Mouse (Mus musculus): ENCODE measurements at regions not wholly inside any gene's neighbourhood (a gene's known extent, or its start where the extent isn't known, plus 50 kb on each side); places are given as distances from the start of the nearest gene placed in this dataset.

DNA sequence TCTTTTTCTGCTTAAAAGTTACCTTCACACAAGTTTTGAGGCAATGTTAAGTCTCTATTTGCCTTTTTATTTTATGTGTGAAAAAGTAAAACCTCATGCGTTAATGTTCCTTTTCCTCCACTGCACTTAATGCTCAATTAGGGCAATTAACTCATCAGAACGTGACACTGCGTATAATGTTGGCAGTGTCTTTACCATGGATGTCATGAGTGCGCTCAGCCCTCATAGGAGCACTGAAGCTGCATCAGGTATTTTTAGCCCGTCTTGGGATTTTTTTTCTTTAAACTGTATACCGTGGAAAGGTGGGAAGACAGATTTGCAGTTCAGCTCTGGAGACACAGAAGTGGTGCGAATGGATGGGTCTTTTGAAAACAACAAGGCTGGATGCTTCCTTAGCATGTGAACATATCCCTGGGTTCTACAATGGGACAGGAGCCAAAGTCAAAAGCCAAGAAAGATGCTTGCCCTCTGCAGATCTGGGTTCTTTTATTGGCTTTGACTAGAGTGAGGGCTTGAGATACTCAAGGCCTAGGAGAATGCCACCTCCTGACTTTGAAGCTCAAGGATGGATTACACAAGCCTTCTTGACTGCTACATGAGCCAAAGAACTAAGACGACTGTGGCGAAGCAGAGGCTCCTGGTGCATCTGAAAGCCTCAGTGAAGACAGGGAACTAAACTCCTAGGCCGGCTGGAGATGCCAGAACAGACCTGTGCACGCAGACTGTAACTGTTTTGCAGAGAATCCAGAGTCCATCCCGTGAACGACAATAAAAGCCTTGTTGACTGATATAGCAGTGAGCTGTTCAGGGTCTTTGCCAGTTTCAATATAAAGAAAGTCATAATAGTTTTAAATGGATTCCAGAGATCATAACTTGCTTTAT, 262.9 kb upstream of the Emcn start:
- Histone ChIP-seq H3K4me3 (ENCODE audit: low read depth, low read length) (no peak overlapping the region), H3K27me3 (ENCODE audit: control insufficient read depth, insufficient read depth, low read length) (no peaks in the 10 kb centered on the region), H3K4me2 (replicated peaks; ENCODE audit: low read depth, low read length) (no peak overlapping the region), H3K27ac (ENCODE audit: low read depth, low read length) (no peak overlapping the region), H3K9ac (ENCODE audit: low read depth, low read length) (no peak overlapping the region), H3K36me3 (ENCODE audit: control insufficient read depth, insufficient read depth, low read length) (no peaks in the 10 kb centered on the region), H3K9me3 (ENCODE audit: control insufficient read depth, low read length) (no peaks in the 10 kb centered on the region), H3K4me1 (replicated peaks; ENCODE audit: control insufficient read depth, insufficient read depth, low read length) (no peaks in the 10 kb centered on the region)
- no peak for ATAC-seq (ENCODE audit: low FRiP score)
- 90% methylated on average over 13 of the region's 13 CpGs for WGBS
- DNase-seq (ENCODE audit: low spot score), result no peak

DNA sequence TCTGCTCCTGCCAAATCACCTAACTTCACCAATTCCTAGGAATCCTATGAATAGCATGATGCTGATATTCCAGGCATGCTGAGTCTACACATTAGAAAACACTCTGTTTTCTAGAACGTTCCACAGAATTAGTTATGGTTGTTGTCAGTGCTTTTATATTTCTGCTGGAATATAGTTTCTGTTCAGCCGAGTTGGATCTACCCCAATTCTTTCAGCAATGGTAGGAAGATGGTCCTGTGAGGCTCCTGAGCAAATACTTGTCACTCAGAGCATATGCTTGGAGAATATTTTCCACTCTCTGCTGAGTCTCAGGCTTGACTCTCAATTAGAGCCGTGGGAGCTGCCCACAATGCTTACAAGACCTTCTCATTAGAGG, 262.3 kb upstream of the Emcn start:
- Histone ChIP-seq H3K4me2 (replicated peaks; ENCODE audit: low read depth, low read length) (no peak overlapping the region), H3K4me1 (replicated peaks; ENCODE audit: control insufficient read depth, insufficient read depth, low read length) (no peaks in the 10 kb centered on the region), H3K9ac (ENCODE audit: low read depth, low read length) (no peak overlapping the region), H3K27me3 (ENCODE audit: control insufficient read depth, insufficient read depth, low read length) (no peaks in the 10 kb centered on the region), H3K4me3 (ENCODE audit: low read depth, low read length) (no peak overlapping the region), H3K36me3 (ENCODE audit: control insufficient read depth, insufficient read depth, low read length) (no peaks in the 10 kb centered on the region), H3K9me3 (ENCODE audit: control insufficient read depth, low read length) (no peaks in the 10 kb centered on the region), H3K27ac (ENCODE audit: low read depth, low read length) (no peak overlapping the region)
- no peak for ATAC-seq (ENCODE audit: low FRiP score)
- WGBS, result 88% methylated on average over 3 of the region's 3 CpGs
- DNase-seq (ENCODE audit: low spot score), result no peak

DNA sequence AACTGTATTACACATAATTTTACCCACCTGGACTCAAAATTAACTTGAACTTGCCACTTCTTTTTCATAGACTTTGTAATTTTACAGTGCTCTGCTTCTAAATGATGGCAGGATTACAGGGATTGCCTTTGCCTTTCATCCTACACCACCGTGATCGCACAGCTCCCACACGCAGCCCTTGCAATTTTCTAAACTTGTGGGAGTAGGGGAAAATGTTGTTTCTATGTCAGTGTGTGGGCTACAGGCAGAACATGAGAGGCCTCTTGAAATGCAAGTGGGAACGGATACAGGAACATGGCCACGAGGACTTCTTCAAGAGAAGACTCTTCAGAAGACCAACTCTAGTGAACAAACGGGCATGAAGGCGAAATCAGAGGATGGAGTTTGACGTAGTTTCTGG, 254.0 kb upstream of the Emcn start:
- WGBS, result 92% methylated on average over 8 of the region's 8 CpGs
- Histone ChIP-seq H3K4me2 (replicated peaks; ENCODE audit: low read depth, low read length) (no peak overlapping the region), H3K27me3 (ENCODE audit: control insufficient read depth, insufficient read depth, low read length) (no peaks in the 10 kb centered on the region), H3K36me3 (ENCODE audit: control insufficient read depth, insufficient read depth, low read length) (no peaks in the 10 kb centered on the region), H3K9me3 (ENCODE audit: control insufficient read depth, low read length) (no peaks in the 10 kb centered on the region), H3K27ac (ENCODE audit: low read depth, low read length) (no peak overlapping the region), H3K9ac (ENCODE audit: low read depth, low read length) (no peak overlapping the region), H3K4me1 (replicated peaks; ENCODE audit: control insufficient read depth, insufficient read depth, low read length) (no peaks in the 10 kb centered on the region), H3K4me3 (ENCODE audit: low read depth, low read length) (no peak overlapping the region)
- ATAC-seq (ENCODE audit: low FRiP score) (no peak), DNase-seq (ENCODE audit: low spot score) (no peak)

DNA sequence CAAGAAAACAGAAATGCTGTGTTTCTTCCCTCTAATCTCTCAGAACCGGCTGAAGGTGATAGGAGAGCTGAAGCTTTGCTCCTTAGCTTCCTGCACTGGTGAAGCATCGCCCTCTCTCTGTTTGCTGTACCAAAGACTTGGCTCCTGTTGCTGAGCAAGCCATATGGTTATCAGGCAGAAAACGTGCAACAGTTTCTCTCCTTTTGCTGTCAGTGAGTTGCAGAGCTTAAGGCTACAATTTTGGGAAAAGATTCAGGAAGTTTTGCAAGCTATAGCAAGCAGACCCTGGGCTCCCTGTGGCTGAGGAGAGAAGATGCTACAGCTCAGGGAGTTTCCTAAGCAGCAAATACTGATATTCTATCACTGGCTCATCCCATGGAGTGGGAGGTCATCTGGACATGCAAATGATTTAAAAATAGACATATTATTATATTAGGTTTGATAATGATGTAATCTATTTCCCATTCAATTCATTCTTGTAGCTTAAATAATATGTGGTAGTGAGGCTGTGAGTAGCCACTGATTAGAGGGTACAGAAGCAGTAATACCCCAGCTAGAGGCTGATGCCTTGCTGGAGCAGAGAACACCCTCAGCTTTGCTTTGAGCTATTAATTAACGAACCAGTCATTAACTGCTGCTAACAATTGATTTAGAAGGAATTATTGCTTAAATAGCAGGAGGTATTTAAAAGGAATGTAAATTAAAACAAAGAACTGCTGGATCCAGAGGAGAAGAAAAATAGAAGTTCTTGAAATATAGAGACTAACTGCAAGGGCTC, 240.1 kb upstream of the Emcn start:
- DNase-seq (ENCODE audit: low spot score), result no peak
- no peak overlapping the region for H3K4me3 ChIP-seq (ENCODE audit: low read depth, low read length)
- no peak for ATAC-seq (ENCODE audit: low FRiP score)

DNA sequence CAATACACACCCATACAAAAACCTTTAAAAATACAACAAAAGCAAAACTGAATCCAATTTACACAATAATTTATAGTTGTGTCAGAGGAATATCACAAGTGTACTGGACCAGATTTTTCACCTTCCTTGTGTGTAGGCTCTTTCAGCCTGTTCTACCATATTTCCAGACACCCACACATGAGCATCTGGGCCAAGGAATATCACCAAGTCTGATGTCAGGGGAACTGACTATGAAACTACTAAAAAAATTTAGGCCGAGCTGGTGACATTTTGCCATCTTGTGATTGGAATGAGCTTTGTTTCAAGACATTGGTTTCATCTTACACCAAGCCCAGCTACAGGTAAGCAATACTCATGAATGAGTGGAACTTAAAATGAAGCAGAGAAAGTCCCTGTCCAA, 234.9 kb upstream of the Emcn start:
- Histone ChIP-seq H3K9me3 (ENCODE audit: control insufficient read depth, low read length) (no peaks in the 10 kb centered on the region), H3K4me1 (replicated peaks; ENCODE audit: control insufficient read depth, insufficient read depth, low read length) (no peaks in the 10 kb centered on the region), H3K27ac (ENCODE audit: low read depth, low read length) (no peak overlapping the region), H3K4me2 (replicated peaks; ENCODE audit: low read depth, low read length) (no peak overlapping the region), H3K27me3 (ENCODE audit: control insufficient read depth, insufficient read depth, low read length) (no peaks in the 10 kb centered on the region), H3K9ac (ENCODE audit: low read depth, low read length) (no peak overlapping the region), H3K36me3 (ENCODE audit: control insufficient read depth, insufficient read depth, low read length) (no peaks in the 10 kb centered on the region), H3K4me3 (ENCODE audit: low read depth, low read length) (no peak overlapping the region)
- DNase-seq (ENCODE audit: low spot score), result no peak
- ATAC-seq (ENCODE audit: low FRiP score), result no peak
- WGBS, result 88% methylated on average over 1 of the region's 1 CpGs

More for the DNA sequence above, 240.1 kb upstream of the Emcn start:
- no peak overlapping the region for H3K9ac ChIP-seq (ENCODE audit: low read depth, low read length)
- H3K4me2 ChIP-seq (replicated peaks; ENCODE audit: low read depth, low read length), result no peak overlapping the region
- H3K36me3 ChIP-seq (ENCODE audit: control insufficient read depth, insufficient read depth, low read length), result no peaks in the 10 kb centered on the region
- H3K27me3 ChIP-seq (ENCODE audit: control insufficient read depth, insufficient read depth, low read length), result no peaks in the 10 kb centered on the region
- H3K4me1 ChIP-seq (replicated peaks; ENCODE audit: control insufficient read depth, insufficient read depth, low read length), result no peaks in the 10 kb centered on the region
- no peak overlapping the region for H3K27ac ChIP-seq (ENCODE audit: low read depth, low read length)
- 68% methylated on average over 4 of the region's 4 CpGs for WGBS
- H3K9me3 ChIP-seq (ENCODE audit: control insufficient read depth, low read length), result no peaks in the 10 kb centered on the region

DNA sequence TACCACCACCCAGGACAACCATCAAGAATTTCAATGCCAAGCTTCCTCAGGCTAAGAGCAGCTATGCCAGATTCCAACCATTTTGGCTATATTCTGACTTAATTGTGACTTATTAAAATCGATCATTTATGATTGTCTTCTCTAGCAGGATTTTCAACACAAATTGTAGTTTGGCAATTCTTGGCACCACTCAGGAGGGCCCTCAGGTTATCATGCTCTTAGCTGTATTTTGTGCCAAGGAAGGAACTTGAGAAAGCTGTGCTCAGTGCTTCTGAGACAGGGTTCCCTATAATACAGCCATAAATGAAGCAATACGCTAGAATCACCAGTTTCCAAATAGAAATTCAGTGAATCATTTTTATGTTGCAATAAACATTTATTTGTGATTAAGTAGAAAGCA, 232.7 kb upstream of the Emcn start:
- ATAC-seq (ENCODE audit: low FRiP score), result no peak
- H3K27ac ChIP-seq (ENCODE audit: low read depth, low read length), result no peak overlapping the region
- H3K4me2 ChIP-seq (replicated peaks; ENCODE audit: low read depth, low read length), result no peak overlapping the region
- DNase-seq (ENCODE audit: low spot score), result no peak
- no peaks in the 10 kb centered on the region for H3K4me1 ChIP-seq (replicated peaks; ENCODE audit: control insufficient read depth, insufficient read depth, low read length)
- H3K9ac ChIP-seq (ENCODE audit: low read depth, low read length), result no peak overlapping the region
- no peaks in the 10 kb centered on the region for H3K9me3 ChIP-seq (ENCODE audit: control insufficient read depth, low read length)
- no peaks in the 10 kb centered on the region for H3K36me3 ChIP-seq (ENCODE audit: control insufficient read depth, insufficient read depth, low read length)
- no peak overlapping the region for H3K4me3 ChIP-seq (ENCODE audit: low read depth, low read length)
- 93% methylated on average over 2 of the region's 2 CpGs for WGBS
- no peaks in the 10 kb centered on the region for H3K27me3 ChIP-seq (ENCODE audit: control insufficient read depth, insufficient read depth, low read length)

DNA sequence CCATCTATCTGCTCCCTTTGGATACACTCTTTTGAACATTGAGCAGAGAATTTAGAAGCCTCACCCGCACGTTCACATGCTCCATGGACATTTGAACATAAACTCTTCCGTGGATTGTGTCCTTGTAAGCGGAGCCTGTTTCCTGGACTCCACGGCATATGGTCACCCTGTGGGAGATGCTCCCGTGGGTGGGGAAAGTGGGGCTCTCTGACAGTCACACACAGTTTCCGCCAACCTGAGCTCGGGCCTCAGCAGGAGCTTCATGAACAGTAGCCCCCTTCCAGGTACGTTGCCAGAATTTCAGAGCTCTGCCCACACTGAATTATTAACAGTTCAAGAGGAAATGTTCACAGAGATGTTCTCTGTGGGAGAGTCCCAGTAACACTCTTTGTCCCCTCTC, 231.1 kb upstream of the Emcn start:
- Histone ChIP-seq H3K9me3 (ENCODE audit: control insufficient read depth, low read length) (no peaks in the 10 kb centered on the region), H3K27ac (ENCODE audit: low read depth, low read length) (no peak overlapping the region), H3K4me3 (ENCODE audit: low read depth, low read length) (no peak overlapping the region), H3K4me1 (replicated peaks; ENCODE audit: control insufficient read depth, insufficient read depth, low read length) (no peaks in the 10 kb centered on the region), H3K36me3 (ENCODE audit: control insufficient read depth, insufficient read depth, low read length) (no peaks in the 10 kb centered on the region), H3K9ac (ENCODE audit: low read depth, low read length) (no peak overlapping the region), H3K4me2 (replicated peaks; ENCODE audit: low read depth, low read length) (no peak overlapping the region), H3K27me3 (ENCODE audit: control insufficient read depth, insufficient read depth, low read length) (no peaks in the 10 kb centered on the region)
- DNase-seq (ENCODE audit: low spot score), result no peak
- ATAC-seq (ENCODE audit: low FRiP score), result no peak
- WGBS, result 89% methylated on average over 9 of the region's 9 CpGs

DNA sequence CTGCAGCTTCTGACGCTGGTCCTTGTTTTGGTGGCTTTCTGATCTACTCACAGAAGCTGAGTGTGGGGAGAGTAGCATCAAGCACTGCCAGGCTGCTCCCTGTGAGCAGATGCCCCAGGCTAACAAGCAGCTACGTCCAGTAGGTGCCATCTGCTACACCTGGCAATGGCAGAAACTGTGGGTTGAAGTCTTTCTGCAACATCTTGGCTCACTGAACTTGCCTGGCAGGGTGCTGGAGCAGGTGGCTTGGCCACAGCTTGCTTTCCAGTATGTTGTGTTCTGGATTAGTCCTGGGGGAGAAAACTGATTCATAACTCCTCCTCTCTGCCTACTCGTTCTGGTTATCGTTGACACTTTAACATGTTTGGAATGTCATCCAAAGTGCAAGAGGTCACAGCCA, 230.4 kb upstream of the Emcn start:
- whole genome bisulfite sequencing, result 79% methylated on average over 4 of the region's 4 CpGs
- Histone ChIP-seq H3K4me3 (ENCODE audit: low read depth, low read length) (no peak overlapping the region), H3K36me3 (ENCODE audit: control insufficient read depth, insufficient read depth, low read length) (no peaks in the 10 kb centered on the region), H3K9ac (ENCODE audit: low read depth, low read length) (no peak overlapping the region), H3K4me2 (replicated peaks; ENCODE audit: low read depth, low read length) (no peak overlapping the region), H3K27me3 (ENCODE audit: control insufficient read depth, insufficient read depth, low read length) (no peaks in the 10 kb centered on the region), H3K27ac (ENCODE audit: low read depth, low read length) (no peak overlapping the region), H3K9me3 (ENCODE audit: control insufficient read depth, low read length) (no peaks in the 10 kb centered on the region), H3K4me1 (replicated peaks; ENCODE audit: control insufficient read depth, insufficient read depth, low read length) (no peaks in the 10 kb centered on the region)
- ATAC-seq (ENCODE audit: low FRiP score) (no peak), DNase-seq (ENCODE audit: low spot score) (no peak)

DNA sequence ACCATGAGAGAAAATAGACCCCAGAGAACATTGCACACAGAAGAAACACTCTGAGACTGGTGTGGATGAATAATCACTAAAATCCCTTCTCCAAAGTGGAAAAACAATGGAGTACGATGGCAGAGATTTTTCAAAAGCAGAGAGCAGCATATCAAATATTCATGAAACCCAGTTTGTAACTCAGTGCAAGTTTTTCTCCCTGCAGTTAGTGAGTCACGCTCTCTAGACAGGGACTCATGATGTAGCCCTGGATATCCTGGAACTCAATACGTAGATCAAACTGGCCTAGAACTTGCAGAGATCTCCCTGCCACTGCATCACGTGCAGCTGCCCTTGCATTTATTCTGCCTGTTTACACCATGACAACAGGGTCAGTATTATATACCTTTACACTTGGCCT, 210.9 kb upstream of the Emcn start:
- DNase-seq (ENCODE audit: low spot score) (no peak), ATAC-seq (ENCODE audit: low FRiP score) (no peak)
- Histone ChIP-seq H3K9me3 (ENCODE audit: control insufficient read depth, low read length) (no peaks in the 10 kb centered on the region), H3K9ac (ENCODE audit: low read depth, low read length) (no peak overlapping the region), H3K4me2 (replicated peaks; ENCODE audit: low read depth, low read length) (no peak overlapping the region), H3K27ac (ENCODE audit: low read depth, low read length) (no peak overlapping the region), H3K4me3 (ENCODE audit: low read depth, low read length) (no peak overlapping the region), H3K4me1 (replicated peaks; ENCODE audit: control insufficient read depth, insufficient read depth, low read length) (no peaks in the 10 kb centered on the region), H3K36me3 (ENCODE audit: control insufficient read depth, insufficient read depth, low read length) (no peaks in the 10 kb centered on the region), H3K27me3 (ENCODE audit: control insufficient read depth, insufficient read depth, low read length) (no peaks in the 10 kb centered on the region)
- 80% methylated on average over 4 of the region's 4 CpGs for WGBS
